Mouse (Mus musculus) cerebellum, adult 2 months (tissue): ENCODE data around the gene Nfkbil1. TPM values are rescaled to one million over a fixed set of nuclear protein-coding genes. Genes with fewer than 3 reads are reported as not detected.

Experiments
- DNase-seq, 2 experiments: peaks; one replicate each; pipeline ENCODE4 v3.0.0; 2021
- H3K27ac ChIP-seq: fragments of 200-500 bp; 2 replicates; pipeline ENCODE4 v1.5.1; 2012; ENCODE audit warnings: low read length, control low read depth, inconsistent platforms; ENCODE audit not compliant: insufficient read depth
- H3K27me3 ChIP-seq: fragments of 200-500 bp; 2 replicates; pipeline ENCODE4 v1.6.1; 2012; ENCODE audit warnings: inconsistent platforms, mild to moderate bottlenecking, low read length, moderate library complexity; ENCODE audit not compliant: control insufficient read depth, insufficient read depth
- H3K4me1 ChIP-seq: fragments of 200-500 bp; 2 replicates; pipeline ENCODE4 v1.6.1; 2011; ENCODE audit warnings: low read length; ENCODE audit not compliant: control insufficient read depth, insufficient read depth
- H3K4me3 ChIP-seq: fragments of 200-500 bp; replicated peaks from 2 replicates; pipeline ENCODE3; 2011; ENCODE audit warnings: mild to moderate bottlenecking, low read depth, low read length, control low read depth; ENCODE audit not compliant: insufficient read depth
- CTCF ChIP-seq: fragments of 200-500 bp; IDR thresholded peaks from 2 replicates; pipeline ENCODE4 v1.5.1; 2011; ENCODE audit warnings: low read depth, mild to moderate bottlenecking, control low read depth, low read length, moderate library complexity, borderline replicate concordance; ENCODE audit not compliant: insufficient read depth
- POLR2A ChIP-seq: fragments of 200-500 bp; IDR thresholded peaks from 2 replicates; pipeline ENCODE4 v1.6.1; 2011; ENCODE audit warnings: low read length, control low read depth, borderline replicate concordance; ENCODE audit not compliant: insufficient read depth
- WGBS: fragments of 180-500 bp; shearing (Covaris S2); methylation state at CpG from one replicate; pipeline ENCODE4 v1.1.7; 2018; 5-methylcytosine and 5-hydroxymethylcytosine counted together
- polyA plus RNA-seq: library from polyadenylated mRNA; depleted of rRNA; stranded (reverse); fragments of >200 nt; gene quantifications from 2 replicates; pipeline ENCODE4 v1.2.3, GENCODE M21; 2012; rRNA removed

Gene Nfkbil1
- polyA plus RNA-seq, 1 experiment = 13.2 TPM

DNA sequence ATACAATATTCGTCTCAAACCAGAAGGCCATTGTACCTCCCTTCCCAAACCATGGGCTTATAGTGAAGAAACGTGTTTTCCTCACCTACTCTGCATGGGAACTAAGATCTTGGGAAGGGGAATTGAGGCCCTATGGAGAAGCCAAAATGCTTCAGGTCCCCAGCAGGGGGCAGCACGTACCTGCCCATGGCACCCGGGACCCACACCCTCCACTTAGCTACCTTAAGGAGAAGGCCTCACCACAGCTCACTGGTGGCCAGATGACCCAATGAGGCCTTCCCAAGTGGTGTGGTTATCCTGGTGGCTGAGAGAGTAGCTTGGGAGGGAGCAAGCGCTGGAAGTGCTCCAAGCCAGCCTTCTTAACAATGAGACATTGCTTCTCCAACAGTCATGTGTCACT is 57.1 kb downstream of the Nfkbil1 start:
- H3K4me3 ChIP-seq = no peak overlapping the region
- H3K27ac ChIP-seq = no peak overlapping the region
- TF ChIP-seq CTCF (peak; percentile 77), POLR2A (no peak)
- whole genome bisulfite sequencing = 27% methylated on average over 5 of the region's 5 CpGs
- H3K27me3 ChIP-seq = no peaks in the 10 kb centered on the region
- DNase-seq = no peak
- no peaks in the 10 kb centered on the region for H3K4me1 ChIP-seq

DNA sequence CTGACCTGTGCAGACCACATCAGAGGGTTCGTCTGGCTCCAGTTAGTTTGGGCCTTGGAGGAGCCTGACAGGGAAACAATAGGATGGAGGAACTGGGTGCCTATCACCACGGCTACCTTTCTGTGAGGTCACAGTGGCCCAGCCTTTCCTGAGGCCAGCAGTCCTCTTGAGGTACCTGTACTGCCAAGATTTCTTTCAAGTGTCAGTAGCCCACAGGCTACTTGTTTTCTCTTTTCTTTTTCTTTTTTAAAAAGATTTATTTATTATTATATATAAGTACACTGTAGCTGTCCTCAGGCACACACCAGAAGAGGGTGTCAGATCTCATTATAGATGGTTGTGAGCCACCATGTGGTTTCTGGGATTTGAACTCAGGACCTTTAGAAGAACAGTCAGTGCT is 59.6 kb downstream of the Nfkbil1 start, which contains the start of gene Aif1:
Gene Aif1 (minus strand): TSS at position 101 of the 400 bp plus-strand sequence.
- Histone ChIP-seq H3K4me1 (no peaks in the 10 kb centered on the region), H3K27ac (no peak within 1 kb of the TSS), H3K27me3 (no peaks in the 10 kb centered on the region), H3K4me3 (no peak within 1 kb of the TSS)
- DNase-seq = no peak
- 46% methylated on average over 2 of the region's 2 CpGs for WGBS
- no peak for TF ChIP-seq CTCF
- TF ChIP-seq POLR2A = no peak

DNA sequence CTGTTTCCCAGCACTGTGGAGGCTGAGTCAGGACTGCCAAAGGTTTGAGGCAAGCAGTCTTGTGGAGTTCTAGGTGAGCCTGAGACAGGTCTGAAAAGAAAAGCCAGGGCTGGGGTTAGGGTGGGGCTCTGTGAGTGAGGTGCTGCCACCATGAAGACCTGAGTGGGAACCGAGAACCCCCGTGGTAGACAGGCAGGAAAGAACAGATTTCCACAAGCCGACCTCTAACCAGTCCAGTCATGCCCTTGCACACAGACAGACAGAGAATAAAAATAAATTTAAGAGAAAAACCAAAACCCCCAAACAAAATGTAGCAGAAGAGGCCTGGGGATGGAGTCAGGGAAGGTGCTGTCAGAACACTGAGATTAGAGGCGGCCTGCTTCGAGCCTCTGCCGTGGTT is 60.2 kb downstream of the Nfkbil1 start:
- no peak overlapping the region for H3K27ac ChIP-seq
- no peaks in the 10 kb centered on the region for H3K27me3 ChIP-seq
- no peaks in the 10 kb centered on the region for H3K4me1 ChIP-seq
- DNase-seq = no peak
- no peak overlapping the region for H3K4me3 ChIP-seq
- no peak for TF ChIP-seq CTCF
- TF ChIP-seq POLR2A = no peak
- 67% methylated on average over 6 of the region's 6 CpGs for WGBS

DNA sequence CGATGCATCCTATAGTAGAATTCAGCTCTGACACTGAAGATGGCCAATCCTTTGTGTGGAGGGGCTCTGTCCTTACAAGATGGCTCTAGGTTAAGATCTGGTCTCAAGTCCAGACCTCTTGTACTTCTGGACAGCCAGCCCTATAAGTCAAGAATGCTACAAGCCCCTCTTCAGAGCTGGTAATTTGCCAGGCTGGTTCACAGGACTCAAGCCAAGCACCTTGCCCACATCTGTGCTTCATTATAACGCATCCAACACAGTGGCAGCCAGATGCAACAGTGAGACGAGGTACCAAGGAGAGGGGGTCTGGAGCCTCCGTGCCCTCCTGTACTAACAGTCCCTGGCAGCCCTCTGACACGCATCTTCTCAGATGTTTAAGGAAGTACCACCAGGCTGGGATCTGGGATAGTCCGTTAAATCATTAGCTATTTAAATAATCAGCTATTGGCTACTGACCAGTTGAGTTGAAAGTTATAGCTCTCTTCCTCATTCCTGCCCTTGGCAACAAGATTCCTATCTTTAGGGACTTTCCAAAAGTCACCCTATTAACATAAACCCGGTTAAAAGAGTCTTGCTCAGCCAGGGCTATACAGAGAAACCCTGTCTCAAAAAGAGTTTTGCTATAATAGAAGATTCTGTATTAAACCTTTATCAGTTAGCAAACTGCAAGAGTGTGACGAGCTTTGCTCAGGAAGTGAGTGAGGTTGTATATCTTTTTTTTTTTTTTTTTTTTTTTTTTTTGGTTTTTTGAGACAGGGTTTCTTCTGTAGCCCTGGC is 61.2 kb downstream of the Nfkbil1 start:
- Histone ChIP-seq H3K4me3 (no peak overlapping the region), H3K4me1 (no peaks in the 10 kb centered on the region), H3K27me3 (no peaks in the 10 kb centered on the region), H3K27ac (no peak overlapping the region)
- 62% methylated on average over 8 of the region's 8 CpGs for WGBS
- DNase-seq = no peak
- TF ChIP-seq POLR2A (no peak), CTCF (no peak)

DNA sequence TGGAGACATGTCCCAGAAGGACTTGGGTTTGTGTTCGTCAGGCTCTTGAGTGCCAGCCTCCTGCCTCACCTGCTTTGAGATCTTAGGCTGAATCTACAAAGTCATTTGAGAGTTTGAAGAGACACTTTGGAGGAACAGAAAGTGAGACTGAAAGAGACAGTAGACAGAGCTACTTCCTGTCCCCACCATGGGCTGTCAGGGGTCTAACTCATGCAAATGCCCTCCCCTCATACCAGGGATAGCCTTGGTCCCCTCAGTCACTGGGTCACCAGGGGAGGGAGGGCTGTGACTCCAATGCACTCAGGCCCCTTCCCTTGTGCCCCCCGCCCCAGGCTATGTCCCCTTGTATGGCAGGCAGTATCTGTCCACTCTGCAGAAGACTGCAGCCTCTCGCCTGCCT is 62.3 kb downstream of the Nfkbil1 start:
- TF ChIP-seq CTCF = no peak
- TF ChIP-seq POLR2A = no peak
- H3K27ac ChIP-seq = no peak overlapping the region
- no peak overlapping the region for H3K4me3 ChIP-seq
- no peaks in the 10 kb centered on the region for H3K27me3 ChIP-seq
- H3K4me1 ChIP-seq = no peaks in the 10 kb centered on the region
- DNase-seq = no peak
- 83% methylated on average over 3 of the region's 3 CpGs for WGBS

DNA sequence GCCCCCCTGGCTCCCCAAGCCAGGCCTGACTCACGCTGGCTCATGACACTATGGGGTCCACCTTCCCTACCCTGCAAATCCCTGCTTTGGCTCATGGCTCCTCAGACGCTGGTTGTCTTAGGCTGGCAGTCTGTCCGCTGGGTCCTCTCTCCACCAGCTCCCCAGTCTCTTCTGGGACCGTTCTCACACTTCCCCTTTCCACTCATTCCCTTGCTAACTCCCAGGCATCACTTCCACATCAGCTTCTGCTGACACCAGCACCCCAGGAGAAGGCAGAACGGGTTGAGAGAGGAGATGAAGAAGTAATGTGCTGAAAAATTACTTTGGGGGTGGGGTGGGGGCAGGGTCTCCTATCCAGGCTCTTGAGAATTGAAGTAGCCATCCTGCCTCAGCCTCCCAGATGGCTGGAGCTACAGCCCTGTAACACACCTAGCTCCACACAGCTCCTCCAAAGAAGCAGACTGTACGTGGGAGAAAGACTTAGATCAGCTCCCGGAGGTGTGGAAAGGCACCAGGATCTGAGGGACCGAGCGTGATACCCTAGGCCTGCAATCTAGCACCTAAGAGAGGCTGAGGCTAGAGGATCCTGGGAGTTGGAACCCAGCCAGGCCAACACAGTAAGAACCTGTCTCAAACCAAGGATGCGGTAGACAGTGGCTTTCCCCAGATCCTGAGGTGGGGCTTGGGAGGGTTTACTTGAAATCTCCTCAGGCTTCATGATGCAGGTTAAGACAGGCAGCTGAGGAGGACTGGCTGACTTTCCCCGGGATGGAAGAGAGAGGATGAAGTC is 63.0 kb downstream of the Nfkbil1 start:
- no peak overlapping the region for H3K4me3 ChIP-seq
- no peak overlapping the region for H3K27ac ChIP-seq
- H3K4me1 ChIP-seq = no peaks in the 10 kb centered on the region
- TF ChIP-seq POLR2A = no peak
- TF ChIP-seq CTCF = no peak
- no peak for DNase-seq
- no peaks in the 10 kb centered on the region for H3K27me3 ChIP-seq
- WGBS = 68% methylated on average over 11 of the region's 11 CpGs

Other genes starting within 250 kb of the Nfkbil1 start
- gene Vars, start 234.8 kb downstream of the Nfkbil1 start, polyA plus RNA-seq = 65.3 and 77.0 TPM in 2 replicates
- gene Vwa7, start 219.2 kb downstream of the Nfkbil1 start, polyA plus RNA-seq = 25.5 and 30.1 TPM in 2 replicates
- gene Sapcd1, start 207.8 kb downstream of the Nfkbil1 start, polyA plus RNA-seq = 2.0 and 2.3 TPM in 2 replicates
- 4.3 and 5.5 TPM in 2 replicates for gene Msh5, start 189.0 kb downstream of the Nfkbil1 start, polyA plus RNA-seq
- 41.2 and 42.9 TPM in 2 replicates for gene Clic1, start 185.8 kb downstream of the Nfkbil1 start, polyA plus RNA-seq
- gene Ddah2, start 176.8 kb downstream of the Nfkbil1 start, polyA plus RNA-seq = 59.5 and 63.3 TPM in 2 replicates
- 0.11 and 0.15 TPM in 2 replicates for gene Ly6g6c, start 170.4 kb downstream of the Nfkbil1 start, polyA plus RNA-seq
- gene Mpig6b, start 169.6 kb downstream of the Nfkbil1 start, polyA plus RNA-seq = 0.25 and 0.43 TPM in 2 replicates
- gene Ly6g6e, start 158.9 kb downstream of the Nfkbil1 start, polyA plus RNA-seq = 5.3 and 6.3 TPM in 2 replicates
- 8.5 and 10.4 TPM in 2 replicates for gene Ly6g6d, start 157.7 kb downstream of the Nfkbil1 start, polyA plus RNA-seq
- 0.86 and 1.1 TPM in 2 replicates for gene Ly6g6f, start 150.2 kb downstream of the Nfkbil1 start, polyA plus RNA-seq
- 337 and 394 TPM in 2 replicates for gene Abhd16a, start 146.5 kb downstream of the Nfkbil1 start, polyA plus RNA-seq
- gene Ly6g5c, start 127.5 kb downstream of the Nfkbil1 start, polyA plus RNA-seq = 0.28 TPM in 1 of 2 replicates, not detected in the other
- gene Ly6g5b, start 120.4 kb downstream of the Nfkbil1 start, polyA plus RNA-seq = 2.2 and 3.4 TPM in 2 replicates
- gene Gpank1, start 114.3 kb downstream of the Nfkbil1 start, polyA plus RNA-seq = 32.7 TPM in 2 replicates
- gene Csnk2b, start 113.7 kb downstream of the Nfkbil1 start, polyA plus RNA-seq = 231 TPM in 2 replicates
- 12.3 and 14.6 TPM in 2 replicates for gene D17H6S53E, start 109.4 kb downstream of the Nfkbil1 start, polyA plus RNA-seq
- gene Apom, start 103.7 kb downstream of the Nfkbil1 start, polyA plus RNA-seq = 0.21 and 0.28 TPM in 2 replicates
- 211 and 226 TPM in 2 replicates for gene Bag6, start 100.6 kb downstream of the Nfkbil1 start, polyA plus RNA-seq
- 277 and 289 TPM in 2 replicates for gene Prrc2a, start 70.9 kb downstream of the Nfkbil1 start, polyA plus RNA-seq
- 2.1 and 4.1 TPM in 2 replicates for gene Aif1, start 59.7 kb downstream of the Nfkbil1 start, polyA plus RNA-seq
- gene Lst1, start 47.4 kb downstream of the Nfkbil1 start, polyA plus RNA-seq = 2.8 and 3.2 TPM in 2 replicates
- 0.34 and 0.38 TPM in 2 replicates for gene Ltb, start 41.4 kb downstream of the Nfkbil1 start, polyA plus RNA-seq
- gene Tnf, start 33.8 kb downstream of the Nfkbil1 start, polyA plus RNA-seq = not detected in 2 replicates
- gene Lta, start 30.4 kb downstream of the Nfkbil1 start, polyA plus RNA-seq = 0.11 and 0.13 TPM in 2 replicates
- not detected in 2 replicates for gene Gm16181, start 15.0 kb downstream of the Nfkbil1 start, polyA plus RNA-seq
- gene Atp6v1g2, start 2.1 kb downstream of the Nfkbil1 start, polyA plus RNA-seq = 628 TPM in 2 replicates
- 438 and 458 TPM in 2 replicates for gene Ddx39b, start 6.0 kb upstream of the Nfkbil1 start, polyA plus RNA-seq
- gene H2-D1, start 26.9 kb upstream of the Nfkbil1 start, polyA plus RNA-seq = 174 and 183 TPM in 2 replicates
- gene H2-Q1, start 84.6 kb upstream of the Nfkbil1 start, polyA plus RNA-seq = 0.26 and 0.92 TPM in 2 replicates
- gene H2-Q2, start 106.5 kb upstream of the Nfkbil1 start, polyA plus RNA-seq = 1.4 and 1.5 TPM in 2 replicates
- gene H2-Q4, start 143.8 kb upstream of the Nfkbil1 start, polyA plus RNA-seq = 5.1 and 7.0 TPM in 2 replicates
- 0.90 and 1.4 TPM in 2 replicates for gene H2-Q6, start 189.1 kb upstream of the Nfkbil1 start, polyA plus RNA-seq
- 1.9 and 2.6 TPM in 2 replicates for gene H2-Q7, start 203.4 kb upstream of the Nfkbil1 start, polyA plus RNA-seq
- gene H2-Q10, start 234.3 kb upstream of the Nfkbil1 start, polyA plus RNA-seq = 0.06 and 0.11 TPM in 2 replicates